In the genomic region with DNA sequence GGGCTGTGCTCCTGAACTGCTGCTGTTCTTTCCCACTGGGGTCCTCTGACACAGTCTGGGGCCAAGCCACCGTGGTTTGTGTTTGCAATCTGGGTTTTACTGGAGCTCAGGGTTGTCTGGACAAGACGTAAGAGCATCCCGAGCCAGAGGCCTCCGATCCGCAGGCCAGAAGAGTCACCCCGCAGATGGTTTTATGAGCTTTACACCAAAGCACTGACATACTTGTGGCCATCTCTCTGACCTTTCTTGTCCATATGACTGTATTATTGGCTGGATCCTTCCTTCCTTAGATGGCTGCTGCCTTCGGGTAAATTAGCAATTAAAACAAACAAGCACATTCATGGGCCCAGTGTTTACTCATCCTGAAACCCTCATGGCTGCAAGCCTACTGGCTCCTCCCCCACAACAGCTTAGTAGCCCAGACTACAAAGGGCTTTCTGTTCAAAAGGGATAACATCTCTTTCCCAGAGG, we compare ENCODE assay signal across 8 mouse cellular contexts.
DNase-seq lines count a peak whose midpoint lies in the region; ATAC-seq and TF ChIP-seq lines count a peak whose summit lies in the region.

No protein-coding gene starts in this region.

- no peaks in the 10 kb centered on the region for H3K27me3 ChIP-seq in liver, adult 2 months (ENCODE audit: control insufficient read depth, insufficient read depth, low read length)
- H3K27me3 ChIP-seq in liver, postnatal 0 days (ENCODE audit: insufficient read depth, low read length): no peaks in the 10 kb centered on the region
- H3K27me3 ChIP-seq in forebrain, embryonic 11.5 days (ENCODE audit: control insufficient read depth, insufficient read depth, low read length): no peaks in the 10 kb centered on the region
- H3K27me3 ChIP-seq in kidney, postnatal 0 days (ENCODE audit: insufficient read depth, low read length): no peaks in the 10 kb centered on the region
- H3K27me3 ChIP-seq in lung, embryonic 14.5 days (ENCODE audit: insufficient read depth, low read length): no peaks in the 10 kb centered on the region
- no peaks in the 10 kb centered on the region for H3K27me3 ChIP-seq in intestine, embryonic 15.5 days (replicated peaks)

- no peak overlapping the region for H3K27ac ChIP-seq in liver, adult 2 months (replicated peaks; ENCODE audit: insufficient read depth, low read depth, low read length)
- no peak overlapping the region for H3K27ac ChIP-seq in liver, postnatal 0 days (ENCODE audit: low read depth)
- peak overlapping the region; percentile 25 for H3K27ac ChIP-seq in forebrain, embryonic 11.5 days (ENCODE audit: low read depth, low read length)
- H3K27ac ChIP-seq in kidney, postnatal 0 days: no peak overlapping the region
- H3K27ac ChIP-seq in lung, embryonic 14.5 days (ENCODE audit: low read depth): no peak overlapping the region
- H3K27ac ChIP-seq in intestine, embryonic 15.5 days: no peak overlapping the region

- ATAC-seq in liver, postnatal 0 days: no peak
- peak; percentile 92 for ATAC-seq in forebrain, embryonic 11.5 days (replicated peaks; ENCODE audit: low FRiP score)
- peak; percentile 40; the same call in 1 of the 2 replicates for ATAC-seq in kidney, postnatal 0 days (replicated peaks; ENCODE audit: low FRiP score, low read depth)
- ATAC-seq in lung, embryonic 14.5 days (ENCODE audit: insufficient read depth): peak; percentile 84
- ATAC-seq in intestine, embryonic 15.5 days: no peak

- no peak for TF ChIP-seq EP300 in liver, postnatal 0 days (IDR thresholded peaks at IDR 0.05; ENCODE audit: low read depth)

- H3K4me1 ChIP-seq in liver, adult 2 months (ENCODE audit: control insufficient read depth, insufficient read depth, low read length): no peaks in the 10 kb centered on the region
- H3K4me1 ChIP-seq in liver, postnatal 0 days (ENCODE audit: insufficient read depth): no peaks in the 10 kb centered on the region
- peaks cover 4% of the 10 kb centered on the region; the same call in 1 of the 2 replicates for H3K4me1 ChIP-seq in forebrain, embryonic 11.5 days (replicated peaks; ENCODE audit: control insufficient read depth, insufficient read depth, low read length)
- no peaks in the 10 kb centered on the region for H3K4me1 ChIP-seq in kidney, postnatal 0 days (replicated peaks; ENCODE audit: insufficient read depth, low read length)
- no peaks in the 10 kb centered on the region for H3K4me1 ChIP-seq in lung, embryonic 14.5 days (ENCODE audit: insufficient read depth)
- H3K4me1 ChIP-seq in intestine, embryonic 15.5 days (replicated peaks): no peaks in the 10 kb centered on the region

- H3K36me3 ChIP-seq in liver, adult 2 months (ENCODE audit: control insufficient read depth, insufficient read depth, low read length): no peaks in the 10 kb centered on the region
- no peaks in the 10 kb centered on the region for H3K36me3 ChIP-seq in liver, postnatal 0 days (replicated peaks; ENCODE audit: insufficient read depth, low read length)
- H3K36me3 ChIP-seq in forebrain, embryonic 11.5 days (ENCODE audit: control insufficient read depth, insufficient read depth, low read length): no peaks in the 10 kb centered on the region
- H3K36me3 ChIP-seq in kidney, postnatal 0 days (ENCODE audit: insufficient read depth, low read length): no peaks in the 10 kb centered on the region
- no peaks in the 10 kb centered on the region for H3K36me3 ChIP-seq in lung, embryonic 14.5 days (ENCODE audit: insufficient read depth)
- no peaks in the 10 kb centered on the region for H3K36me3 ChIP-seq in intestine, embryonic 15.5 days

- WGBS in liver, adult 2 months: 52% methylated on average over 7 of the region's 7 CpGs
- WGBS in liver, postnatal 0 days (ENCODE audit: insufficient replicate concordance): 50% methylated on average over 7 of the region's 7 CpGs
- WGBS in forebrain, embryonic 11.5 days: 59% methylated on average over 7 of the region's 7 CpGs
- WGBS in kidney, postnatal 0 days: 22% methylated on average over 7 of the region's 7 CpGs
- 37% methylated on average over 7 of the region's 7 CpGs for WGBS in lung, embryonic 14.5 days
- WGBS in intestine, embryonic 15.5 days: 28% methylated on average over 7 of the region's 7 CpGs

- H3K4me2 ChIP-seq in liver, postnatal 0 days (ENCODE audit: low read depth, low read length): no peak overlapping the region
- H3K4me2 ChIP-seq in forebrain, embryonic 11.5 days (ENCODE audit: low read depth, low read length, severe bottlenecking): no peak overlapping the region
- H3K4me2 ChIP-seq in kidney, postnatal 0 days (ENCODE audit: low read length): no peak overlapping the region
- no peak overlapping the region for H3K4me2 ChIP-seq in lung, embryonic 14.5 days
- H3K4me2 ChIP-seq in intestine, embryonic 15.5 days (replicated peaks): no peak overlapping the region

- TF ChIP-seq POLR2A in liver, adult 2 months (IDR thresholded peaks at IDR 0.05; ENCODE audit: extremely low read depth, insufficient read depth, low read length): no peak

- TF ChIP-seq CTCF in liver, adult 2 months (IDR thresholded peaks at IDR 0.05; ENCODE audit: low read depth, low read length): no peak
- TF ChIP-seq CTCF in liver, postnatal 0 days (IDR thresholded peaks at IDR 0.05; ENCODE audit: low read depth): no peak
- no peak for TF ChIP-seq CTCF in kidney, postnatal 0 days (IDR thresholded peaks at IDR 0.05; ENCODE audit: low read depth)
- no peak for TF ChIP-seq CTCF in lung, embryonic 14.5 days (IDR thresholded peaks at IDR 0.05; ENCODE audit: low read depth)

- no peak overlapping the region for H3K4me3 ChIP-seq in liver, adult 2 months (ENCODE audit: insufficient read depth, low read depth, low read length)
- H3K4me3 ChIP-seq in liver, postnatal 0 days (ENCODE audit: low read depth, low read length): no peak overlapping the region
- no peak overlapping the region for H3K4me3 ChIP-seq in forebrain, embryonic 11.5 days (ENCODE audit: low read depth, low read length)
- H3K4me3 ChIP-seq in kidney, postnatal 0 days (replicated peaks; ENCODE audit: low read depth, low read length): no peak overlapping the region
- no peak overlapping the region for H3K4me3 ChIP-seq in lung, embryonic 14.5 days (ENCODE audit: low read depth, low read length)
- H3K4me3 ChIP-seq in intestine, embryonic 15.5 days (replicated peaks): no peak overlapping the region

- DNase-seq in liver, adult 2 months (ENCODE audit: extremely low read depth, low read depth, low spot score): peak; percentile 37
- DNase-seq in liver, postnatal 0 days: no peak
- no peak for DNase-seq in forebrain, embryonic 11.5 days (ENCODE audit: low spot score)
- DNase-seq in kidney, postnatal 0 days (ENCODE audit: low spot score): peak; percentile 70
- peak; percentile 54 for DNase-seq in lung, embryonic 14.5 days
- peak; percentile 5 for DNase-seq in right cerebral cortex, postnatal 25 days
- no peak for DNase-seq in spleen, postnatal 14 days (ENCODE audit: low spot score in 2 of 2)

- H3K9ac ChIP-seq in liver, adult 2 months (ENCODE audit: low read depth, low read length): no peak overlapping the region
- H3K9ac ChIP-seq in liver, postnatal 0 days (replicated peaks): no peak overlapping the region
- H3K9ac ChIP-seq in forebrain, embryonic 11.5 days (ENCODE audit: low read length): no peak overlapping the region
- H3K9ac ChIP-seq in kidney, postnatal 0 days (ENCODE audit: low read depth, low read length): no peak overlapping the region
- no peak overlapping the region for H3K9ac ChIP-seq in lung, embryonic 14.5 days
- no peak overlapping the region for H3K9ac ChIP-seq in intestine, embryonic 15.5 days

- no peaks in the 10 kb centered on the region for H3K79me2 ChIP-seq in liver, adult 2 months (ENCODE audit: control insufficient read depth, insufficient read depth, low read length)

- no peaks in the 10 kb centered on the region for H3K9me3 ChIP-seq in liver, postnatal 0 days (ENCODE audit: low read length)
- no peaks in the 10 kb centered on the region for H3K9me3 ChIP-seq in forebrain, embryonic 11.5 days (ENCODE audit: control insufficient read depth, low read length)
- H3K9me3 ChIP-seq in kidney, postnatal 0 days (replicated peaks; ENCODE audit: low read length): no peaks in the 10 kb centered on the region
- no peaks in the 10 kb centered on the region for H3K9me3 ChIP-seq in lung, embryonic 14.5 days (ENCODE audit: low read depth, low read length)
- H3K9me3 ChIP-seq in intestine, embryonic 15.5 days: no peaks in the 10 kb centered on the region

Comparison
In these comparisons a context has a peak if more than half of its experiments do, and no peak if none do; other contexts are left out.
1. DNase-seq: peak in liver, adult 2 months (single experiment), kidney, postnatal 0 days (single experiment), lung, embryonic 14.5 days (single experiment) and right cerebral cortex, postnatal 25 days (single experiment); none in liver, postnatal 0 days (single experiment), forebrain, embryonic 11.5 days (single experiment) and spleen, postnatal 14 days (0 of 2).
2. ATAC-seq: peak in forebrain, embryonic 11.5 days (single experiment), kidney, postnatal 0 days (single experiment) and lung, embryonic 14.5 days (single experiment); none in liver, postnatal 0 days (single experiment) and intestine, embryonic 15.5 days (single experiment).